Mouse (Mus musculus) lung, embryonic 14.5 days (tissue): ENCODE measurements around the gene Ficd. TPM values are rescaled to one million over a fixed set of nuclear protein-coding genes. Genes with fewer than 3 reads are reported as not detected.
A peak's percentile ranks its signal among the peaks of the same experiment; 100 is the strongest.

ENCODE experiments used
- ATAC-seq: fragments of 200-750 bp; cut with Nextera tagmentation; 2 replicates; pipeline ENCODE4 v1.8.0; 2017; ENCODE audit warnings: mild to moderate bottlenecking, moderate TSS enrichment, moderate library complexity; ENCODE audit not compliant: insufficient read depth
- DNase-seq: peaks from one replicate; pipeline ENCODE4 v3.0.0-alpha.2; 2015
- H3K27ac ChIP-seq: fragments of 300-500 bp; sonication (generic); 2 replicates; pipeline ENCODE4 v1.5.1; 2014; ENCODE audit warnings: low read depth, mild to moderate bottlenecking, moderate library complexity
- H3K27me3 ChIP-seq: fragments of 300-500 bp; sonication (generic); 2 replicates; pipeline ENCODE4 v1.6.1; 2014; ENCODE audit warnings: low read length, control low read depth; ENCODE audit not compliant: insufficient read depth
- H3K36me3 ChIP-seq: fragments of 300-500 bp; sonication (generic); 2 replicates; pipeline ENCODE4 v1.6.1; 2014; ENCODE audit warnings: control low read depth; ENCODE audit not compliant: insufficient read depth
- H3K4me1 ChIP-seq: fragments of 300-500 bp; sonication (generic); 2 replicates; pipeline ENCODE4 v1.6.1; 2014; ENCODE audit warnings: antibody characterized with exemption, control low read depth; ENCODE audit not compliant: insufficient read depth
- H3K4me2 ChIP-seq: fragments of 300-500 bp; sonication (generic); 2 replicates; pipeline ENCODE4 v1.6.1; 2014; ENCODE audit warnings: mild to moderate bottlenecking
- H3K4me3 ChIP-seq: fragments of 300-500 bp; sonication (generic); 2 replicates; pipeline ENCODE4 v1.5.1; 2014; ENCODE audit warnings: low read depth, low read length
- H3K9ac ChIP-seq: fragments of 300-500 bp; sonication (generic); 2 replicates; pipeline ENCODE4 v1.6.1; 2014
- H3K9me3 ChIP-seq: fragments of 300-500 bp; sonication (generic); 2 replicates; pipeline ENCODE4 v1.6.1; 2016; ENCODE audit warnings: low read depth, low read length, control low read depth
- CTCF ChIP-seq: IDR thresholded peaks from 2 replicates; pipeline ENCODE4 v1.5.1; 2016; ENCODE audit warnings: antibody characterized with exemption, low read depth
- WGBS: fragments of 180-500 bp; shearing (Covaris S2); extraction: QIAGEN DNeasy Blood & Tissue Kit; methylation state at CpG from one replicate; pipeline ENCODE4 v1.1.7; 2014; 5-methylcytosine and 5-hydroxymethylcytosine counted together
- polyA plus RNA-seq: library from polyadenylated mRNA; unstranded; fragments of >200 nt; fragmentation: Nextera tagmentation; extraction: Ambion mirVana; gene quantifications from 2 replicates; pipeline ENCODE4 v1.2.1, GENCODE M21; 2014

Gene Ficd
- polyA plus RNA-seq, 1 experiment from 2014 or later, result 3.6 TPM

DNA sequence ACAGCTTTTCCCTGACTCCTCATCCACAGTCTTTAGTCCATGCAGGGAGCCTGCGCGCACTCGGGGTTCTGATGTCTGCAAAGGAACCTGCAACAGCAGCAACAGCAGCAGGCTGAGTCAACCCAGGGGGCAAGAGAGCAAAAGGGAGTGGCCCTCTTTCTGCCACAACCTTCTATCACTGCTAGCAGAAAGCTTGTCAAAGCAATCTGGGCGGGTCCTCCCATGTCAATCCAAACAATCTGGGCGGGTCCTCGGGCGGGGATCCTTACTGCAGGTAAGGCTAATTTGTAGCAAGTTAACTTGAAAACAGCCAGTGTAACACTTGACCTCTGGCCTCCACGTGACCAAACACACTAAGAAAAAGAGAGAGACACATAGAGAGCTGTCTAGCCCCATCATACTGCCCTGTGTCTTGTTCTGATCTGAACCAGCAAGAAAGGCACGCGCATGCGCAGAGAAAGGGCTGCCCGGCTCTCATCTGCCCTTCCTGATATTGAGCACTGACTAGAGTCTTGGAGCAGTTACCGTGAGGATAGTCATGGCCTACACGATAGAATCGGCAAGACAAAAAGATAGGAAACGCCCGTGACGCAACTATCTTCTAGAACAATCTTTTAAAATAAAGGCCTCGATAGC, 35.1 kb upstream of the Ficd start:
- DNase-seq (no peak), ATAC-seq (no peak)
- 71% methylated on average over 19 of the region's 19 CpGs for WGBS
- Histone ChIP-seq H3K9me3 (no peaks in the 10 kb centered on the region), H3K4me1 (no peaks in the 10 kb centered on the region), H3K36me3 (no peaks in the 10 kb centered on the region), H3K4me3 (no peak overlapping the region), H3K4me2 (no peak overlapping the region), H3K27me3 (no peaks in the 10 kb centered on the region), H3K27ac (no peak overlapping the region), H3K9ac (no peak overlapping the region)
- no peak for TF ChIP-seq CTCF

DNA sequence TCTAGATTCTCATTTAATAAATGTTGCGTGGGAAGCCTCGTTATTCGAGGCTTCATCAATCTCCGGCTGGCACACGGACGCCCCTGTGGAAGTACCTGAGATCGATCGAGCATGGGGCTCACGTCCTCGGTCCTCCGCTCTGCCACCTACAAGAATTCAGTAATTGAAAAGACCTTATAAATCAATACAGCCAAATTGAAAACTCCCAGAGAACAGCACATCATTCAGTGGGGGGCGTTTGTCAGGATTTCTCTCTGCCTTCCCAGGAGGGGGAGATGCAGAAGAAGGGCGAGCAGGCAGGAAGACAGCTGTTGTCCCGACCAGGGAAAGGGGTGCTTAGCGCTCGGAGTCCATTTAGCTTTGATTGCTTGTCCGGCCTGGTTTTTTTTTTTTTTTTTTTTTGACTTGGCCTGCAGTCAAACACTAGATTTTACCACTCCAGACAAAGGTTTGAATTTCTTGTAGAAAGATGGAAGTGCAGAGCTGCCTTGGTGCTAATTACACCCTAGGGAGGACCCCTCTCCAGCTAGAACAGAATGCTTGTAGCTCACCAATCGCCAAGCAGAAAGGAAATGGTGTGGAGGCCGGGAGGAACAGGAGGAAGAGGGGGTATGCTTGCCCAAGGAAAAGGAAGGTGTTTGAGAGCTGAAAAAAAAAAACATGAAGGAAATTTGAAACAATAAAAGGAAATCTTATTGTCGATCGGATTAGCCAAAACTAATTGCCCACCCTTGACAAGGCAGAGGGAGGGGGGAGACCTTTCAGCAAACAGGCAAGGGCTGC, 31.6 kb upstream of the Ficd start:
- Histone ChIP-seq H3K9me3 (no peaks in the 10 kb centered on the region), H3K4me1 (no peaks in the 10 kb centered on the region), H3K9ac (no peak overlapping the region), H3K4me2 (no peak overlapping the region), H3K4me3 (no peak overlapping the region), H3K27me3 (no peaks in the 10 kb centered on the region), H3K27ac (no peak overlapping the region), H3K36me3 (no peaks in the 10 kb centered on the region)
- 44% methylated on average over 21 of the region's 21 CpGs for WGBS
- TF ChIP-seq CTCF, result no peak
- ATAC-seq (no peak), DNase-seq (peak; percentile 47)

DNA sequence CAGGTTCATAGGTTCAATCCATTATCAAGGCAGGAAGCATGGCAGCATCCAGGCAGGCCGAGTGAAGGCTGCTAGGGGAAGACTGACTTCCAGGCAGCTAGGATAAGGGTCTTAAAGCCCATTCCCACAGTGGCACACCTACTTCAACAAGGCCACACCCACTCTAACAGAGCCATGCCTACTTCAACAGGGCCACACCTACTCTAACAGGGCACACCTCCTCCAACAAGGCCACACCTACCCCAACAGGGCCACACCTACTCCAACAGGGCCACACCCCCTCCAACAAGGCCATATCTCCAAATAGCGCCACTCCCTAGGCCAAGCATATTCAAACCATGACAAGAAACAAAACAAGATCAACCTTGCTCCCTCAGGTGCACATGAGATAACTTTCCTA, 22.7 kb upstream of the Ficd start:
- no peak for TF ChIP-seq CTCF
- H3K9ac ChIP-seq, result no peak overlapping the region
- H3K27me3 ChIP-seq, result no peaks in the 10 kb centered on the region
- DNase-seq (no peak), ATAC-seq (no peak)
- no peaks in the 10 kb centered on the region for H3K4me1 ChIP-seq
- H3K9me3 ChIP-seq, result no peaks in the 10 kb centered on the region
- H3K27ac ChIP-seq, result no peak overlapping the region
- H3K36me3 ChIP-seq, result no peaks in the 10 kb centered on the region
- no peak overlapping the region for H3K4me2 ChIP-seq
- WGBS, result 50% methylated on average over 2 of the region's 2 CpGs
- no peak overlapping the region for H3K4me3 ChIP-seq

DNA sequence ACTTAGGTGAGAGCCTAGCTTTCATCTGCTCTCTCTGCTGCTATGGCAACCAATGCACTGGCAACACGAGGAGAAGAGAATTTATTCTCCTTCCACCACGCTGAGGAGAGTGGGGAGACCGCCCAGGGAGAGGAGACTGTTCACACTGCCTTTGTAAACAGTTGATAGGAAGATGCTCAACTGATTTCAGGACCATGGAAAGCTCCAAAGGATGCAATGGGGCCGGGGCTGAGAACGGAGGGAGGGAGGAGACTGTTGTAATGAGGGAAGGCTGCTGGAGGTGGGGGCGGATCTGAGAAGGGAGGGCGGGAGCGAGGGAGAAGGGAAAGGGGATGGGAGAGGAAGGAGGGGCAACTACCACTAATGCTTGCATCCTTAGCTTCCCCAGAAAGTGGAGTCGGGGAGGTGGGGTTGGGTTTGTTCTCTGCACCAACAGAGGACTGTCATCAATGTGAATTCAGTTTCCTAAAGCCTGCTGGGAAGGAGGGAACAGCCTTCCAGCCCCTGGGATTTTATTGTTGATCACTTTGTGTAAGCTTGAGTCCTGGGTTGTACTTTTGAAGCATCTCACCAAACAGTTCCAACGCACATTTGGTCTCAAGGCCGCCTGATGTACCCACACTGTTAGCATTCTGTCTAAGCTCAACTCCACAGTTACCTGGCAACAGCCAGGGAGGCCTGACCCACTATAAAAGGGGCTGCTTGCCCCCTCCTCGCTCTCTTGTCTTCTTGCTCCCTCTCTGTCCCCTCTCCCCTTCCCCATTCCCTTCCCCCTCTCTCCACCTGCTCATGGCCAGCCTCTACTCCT, 18.8 kb upstream of the Ficd start:
- no peak for TF ChIP-seq CTCF
- no peak overlapping the region for H3K9ac ChIP-seq
- no peaks in the 10 kb centered on the region for H3K9me3 ChIP-seq
- H3K27me3 ChIP-seq, result no peaks in the 10 kb centered on the region
- H3K4me2 ChIP-seq, result no peak overlapping the region
- no peak overlapping the region for H3K4me3 ChIP-seq
- ATAC-seq (no peak), DNase-seq (peak; percentile 93)
- no peaks in the 10 kb centered on the region for H3K36me3 ChIP-seq
- WGBS, result 6% methylated on average over 12 of the region's 12 CpGs
- no peaks in the 10 kb centered on the region for H3K4me1 ChIP-seq
- no peak overlapping the region for H3K27ac ChIP-seq

DNA sequence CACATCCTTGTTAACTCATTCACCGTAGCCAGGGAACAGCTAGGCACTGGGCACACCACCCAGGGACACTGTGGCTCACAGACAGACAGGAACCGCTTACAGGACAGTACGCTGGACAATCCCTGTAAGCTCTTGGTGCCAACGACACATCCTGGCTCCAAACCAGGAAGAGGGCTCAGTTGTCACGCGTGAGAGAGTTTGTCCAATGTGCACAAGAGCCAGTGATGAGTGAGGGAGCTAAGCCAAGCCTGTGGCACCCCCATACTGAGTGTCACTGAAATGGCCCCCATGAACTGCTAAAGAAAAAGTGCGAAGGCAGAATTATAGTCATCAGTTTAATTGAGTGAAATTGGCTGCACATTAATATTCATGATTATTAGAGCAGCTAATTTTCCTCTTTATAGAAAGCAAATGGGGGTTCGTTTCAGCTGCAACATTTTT, 16.4 kb upstream of the Ficd start:
- H3K4me3 ChIP-seq, result no peak overlapping the region
- no peaks in the 10 kb centered on the region for H3K36me3 ChIP-seq
- ATAC-seq (no peak), DNase-seq (no peak)
- no peak for TF ChIP-seq CTCF
- no peak overlapping the region for H3K27ac ChIP-seq
- H3K4me2 ChIP-seq, result no peak overlapping the region
- 79% methylated on average over 8 of the region's 8 CpGs for WGBS
- no peaks in the 10 kb centered on the region for H3K27me3 ChIP-seq
- no peak overlapping the region for H3K9ac ChIP-seq
- H3K4me1 ChIP-seq, result no peaks in the 10 kb centered on the region
- H3K9me3 ChIP-seq, result no peaks in the 10 kb centered on the region

DNA sequence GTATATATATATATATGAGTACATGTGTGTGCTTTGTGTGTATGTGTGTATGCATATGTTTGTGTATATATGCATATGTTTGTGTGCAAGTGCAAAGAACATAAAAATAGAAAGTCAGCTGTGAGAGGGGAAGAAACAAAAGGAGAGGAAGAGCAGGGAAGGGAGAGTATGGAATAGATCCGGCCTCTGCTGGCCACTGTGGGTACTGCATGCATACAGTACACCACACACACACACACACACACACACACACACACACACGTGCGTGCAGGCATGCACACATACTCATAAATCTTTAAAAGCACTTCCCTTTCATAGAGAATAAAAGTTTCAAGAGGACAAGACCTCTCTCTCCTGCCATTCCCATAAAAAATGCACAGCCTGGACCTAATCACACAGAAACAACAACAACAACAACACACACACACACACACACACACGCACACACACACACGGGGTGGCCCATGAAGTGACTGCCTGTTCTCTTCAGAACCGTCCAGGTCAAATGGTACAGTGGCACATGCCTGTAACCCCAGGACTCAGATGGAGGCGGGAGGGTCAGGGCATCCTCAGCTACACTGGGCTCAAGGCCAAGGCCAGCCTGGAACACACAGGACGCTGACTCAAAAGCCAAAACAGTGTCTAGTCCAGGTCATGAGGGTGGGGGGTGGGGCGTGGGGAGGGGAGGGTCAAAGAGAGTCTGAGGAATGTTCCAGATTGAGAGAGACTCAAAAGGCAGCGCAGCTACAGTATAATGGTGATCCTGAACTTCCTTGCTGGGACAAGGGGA, 13.2 kb upstream of the Ficd start:
- no peak for ATAC-seq
- no peaks in the 10 kb centered on the region for H3K9me3 ChIP-seq
- no peaks in the 10 kb centered on the region for H3K4me1 ChIP-seq
- H3K27me3 ChIP-seq, result no peaks in the 10 kb centered on the region
- TF ChIP-seq CTCF, result peak; percentile 55
- no peak overlapping the region for H3K4me3 ChIP-seq
- H3K4me2 ChIP-seq, result no peak overlapping the region
- no peak for DNase-seq
- 79% methylated on average over 10 of the region's 10 CpGs for WGBS
- no peaks in the 10 kb centered on the region for H3K36me3 ChIP-seq
- no peak overlapping the region for H3K27ac ChIP-seq
- no peak overlapping the region for H3K9ac ChIP-seq
